Mouse (Mus musculus) kidney, embryonic 16.5 days (tissue): ENCODE measurements around the gene Nkain2. TPM values are rescaled to one million over a fixed set of nuclear protein-coding genes. Genes with fewer than 3 reads are reported as not detected.
"Not testable (repeated sequence)": the region's sequence is repeated elsewhere in the genome, so short reads cannot be mapped to it uniquely, and the experiment has no call there.

Experiments
- ATAC-seq: fragments of 200-750 bp; cut with Nextera tagmentation; 2 replicates; pipeline ENCODE4 v1.8.0; 2017; ENCODE audit warnings: moderate TSS enrichment; ENCODE audit not compliant: low FRiP score, low TSS enrichment
- H3K27ac ChIP-seq: fragments of 300-500 bp; sonication (generic); 2 replicates; pipeline ENCODE4 v1.5.1; 2014; ENCODE audit warnings: low read length
- H3K27me3 ChIP-seq: fragments of 300-500 bp; sonication (generic); 2 replicates; pipeline ENCODE4 v1.6.1; 2014; ENCODE audit warnings: low read length, control low read depth, mixed read lengths; ENCODE audit not compliant: insufficient read depth
- H3K36me3 ChIP-seq: fragments of 300-500 bp; sonication (generic); 2 replicates; pipeline ENCODE4 v1.6.1; 2014; ENCODE audit warnings: low read length, control low read depth, mixed read lengths; ENCODE audit not compliant: insufficient read depth
- H3K4me1 ChIP-seq: fragments of 300-500 bp; sonication (generic); 2 replicates; pipeline ENCODE4 v1.6.1; 2014; ENCODE audit warnings: low read length, control low read depth, mixed read lengths; ENCODE audit not compliant: insufficient read depth
- H3K4me2 ChIP-seq: fragments of 300-500 bp; sonication (generic); replicated peaks from 2 replicates; pipeline ENCODE4 v1.6.1; 2014; ENCODE audit warnings: low read depth, low read length
- H3K4me3 ChIP-seq: fragments of 300-500 bp; sonication (generic); 2 replicates; pipeline ENCODE4 v1.5.1; 2014; ENCODE audit warnings: mild to moderate bottlenecking, low read length
- H3K9ac ChIP-seq: fragments of 300-500 bp; sonication (generic); replicated peaks from 2 replicates; pipeline ENCODE4 v1.6.1; 2014; ENCODE audit warnings: low read length
- H3K9me3 ChIP-seq: fragments of 300-500 bp; sonication (generic); 2 replicates; pipeline ENCODE4 v1.6.1; 2016; ENCODE audit warnings: low read length, control low read depth
- WGBS: fragments of 180-500 bp; shearing (Covaris S2); extraction: QIAGEN DNeasy Blood & Tissue Kit; methylation state at CpG from one replicate; pipeline ENCODE4 v1.1.7; 2014; 5-methylcytosine and 5-hydroxymethylcytosine counted together
- polyA plus RNA-seq: library from polyadenylated mRNA; unstranded; fragments of >200 nt; fragmentation: Nextera tagmentation; extraction: Ambion mirVana; gene quantifications from 2 replicates; pipeline ENCODE4 v1.2.1, GENCODE M21; 2015

Nkain2 gene
- polyA plus RNA-seq, 1 experiment from 2014 or later, result 0.24 TPM

DNA sequence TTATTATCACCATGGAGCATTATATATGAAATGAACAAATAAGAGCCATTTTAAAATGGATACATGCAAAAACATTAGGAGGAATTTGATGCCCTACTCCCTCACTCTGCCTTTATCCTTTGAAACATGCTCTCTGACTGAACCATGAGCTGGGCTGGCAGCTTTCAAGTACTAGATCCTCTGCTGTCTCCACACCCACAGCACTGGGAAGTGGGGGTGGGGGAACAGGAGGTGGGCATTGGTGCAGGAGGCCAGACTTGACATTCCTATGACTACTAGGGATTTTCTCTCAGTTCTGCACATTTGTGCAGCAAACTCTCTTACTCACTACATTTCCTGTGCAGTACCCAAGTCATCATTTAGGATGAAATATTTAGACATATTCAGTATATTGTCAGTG, 99.7 kb downstream of the Nkain2 start:
- H3K27me3 ChIP-seq, result no peaks in the 10 kb centered on the region
- ATAC-seq, result no peak
- no peak overlapping the region for H3K4me3 ChIP-seq
- no peak overlapping the region for H3K4me2 ChIP-seq
- no peaks in the 10 kb centered on the region for H3K9me3 ChIP-seq
- H3K36me3 ChIP-seq, result no peaks in the 10 kb centered on the region
- no peak overlapping the region for H3K27ac ChIP-seq
- H3K9ac ChIP-seq, result no peak overlapping the region
- H3K4me1 ChIP-seq, result no peaks in the 10 kb centered on the region

GRCm38 (mm10) chr10:32782732-32783359, 107.4 kb downstream of the Nkain2 start:
- H3K4me3 ChIP-seq, result no peak overlapping the region
- no peak overlapping the region for H3K27ac ChIP-seq
- no peak overlapping the region for H3K9ac ChIP-seq
- ATAC-seq, result no peak
- H3K9me3 ChIP-seq, result no peaks in the 10 kb centered on the region
- WGBS, result 66% methylated on average over 3 of the region's 3 CpGs
- H3K36me3 ChIP-seq, result no peaks in the 10 kb centered on the region
- H3K27me3 ChIP-seq, result no peaks in the 10 kb centered on the region
- no peak overlapping the region for H3K4me2 ChIP-seq
- H3K4me1 ChIP-seq, result no peaks in the 10 kb centered on the region

DNA sequence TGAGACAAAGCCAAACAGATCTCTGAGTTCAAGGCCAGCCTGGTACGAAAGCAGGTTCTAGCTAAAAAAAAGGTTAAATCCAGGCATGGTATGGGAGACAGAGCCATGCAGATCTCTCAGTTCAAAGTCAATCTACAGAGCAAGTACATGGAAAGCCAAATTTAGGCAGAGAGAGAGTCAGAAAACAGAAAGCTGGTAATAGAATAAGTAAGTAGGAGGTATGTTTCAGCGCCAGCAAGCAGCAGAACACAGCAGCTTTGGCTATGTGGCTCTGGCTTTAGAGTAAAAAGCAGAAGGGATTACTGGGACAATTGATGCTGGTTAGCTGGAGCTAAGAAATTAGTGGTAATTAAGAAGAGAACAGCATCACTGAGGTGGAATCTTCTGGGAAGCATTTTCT, 151.3 kb downstream of the Nkain2 start:
- no peak for ATAC-seq
- no peaks in the 10 kb centered on the region for H3K36me3 ChIP-seq
- WGBS, result 95% methylated on average over 2 of the region's 2 CpGs

GRCm38 (mm10) chr10:32706579-32706978, 183.7 kb downstream of the Nkain2 start:
- not testable (repeated sequence) for H3K9ac ChIP-seq

More for the DNA sequence above, 151.3 kb downstream of the Nkain2 start:
- H3K4me2 ChIP-seq, result no peak overlapping the region
- no peak overlapping the region for H3K4me3 ChIP-seq
- H3K4me1 ChIP-seq, result no peaks in the 10 kb centered on the region
- H3K27me3 ChIP-seq, result no peaks in the 10 kb centered on the region
- no peaks in the 10 kb centered on the region for H3K9me3 ChIP-seq
- H3K27ac ChIP-seq, result no peak overlapping the region
- no peak overlapping the region for H3K9ac ChIP-seq

DNA sequence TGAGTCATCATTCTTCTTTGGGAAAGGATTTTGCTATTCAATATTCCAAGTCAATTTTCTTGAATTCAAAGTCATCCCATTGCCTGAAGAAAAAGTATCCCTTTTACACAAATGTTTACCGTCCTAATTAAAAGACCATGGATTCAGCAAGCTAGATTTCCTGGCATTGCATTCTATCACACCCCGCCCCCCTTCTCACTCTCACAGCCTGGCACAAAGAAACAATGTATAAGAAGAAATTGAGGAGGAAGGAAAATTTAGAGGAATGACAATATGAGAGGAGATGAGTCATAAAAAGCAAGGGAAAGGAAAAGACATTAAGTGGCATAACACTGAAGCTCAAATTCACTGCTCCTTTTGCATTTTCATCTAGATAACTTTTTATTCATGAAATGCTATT, 193.6 kb downstream of the Nkain2 start:
- Histone ChIP-seq H3K27me3 (no peaks in the 10 kb centered on the region), H3K36me3 (no peaks in the 10 kb centered on the region), H3K9ac (no peak overlapping the region), H3K9me3 (no peaks in the 10 kb centered on the region), H3K4me3 (no peak overlapping the region), H3K4me2 (no peak overlapping the region), H3K27ac (no peak overlapping the region), H3K4me1 (no peaks in the 10 kb centered on the region)
- no peak for ATAC-seq
- whole genome bisulfite sequencing, result 74% methylated on average over 2 of the region's 2 CpGs

More at GRCm38 (mm10) chr10:32706579-32706978, 183.7 kb downstream of the Nkain2 start:
- WGBS, result 67% methylated on average over 1 of the region's 1 CpGs
- H3K27me3 ChIP-seq, H3K36me3 ChIP-seq, ATAC-seq, H3K9me3 ChIP-seq, H3K4me3 ChIP-seq, H3K4me2 ChIP-seq, H3K27ac ChIP-seq, H3K4me1 ChIP-seq: not testable (repeated sequence)

- Histone ChIP-seq H3K27ac (no peak overlapping the region), H3K27me3 (no peaks in the 10 kb centered on the region), H3K9ac (no peak overlapping the region), H3K4me3 (no peak overlapping the region), H3K36me3 (no peaks in the 10 kb centered on the region), H3K9me3 (no peaks in the 10 kb centered on the region), H3K4me2 (no peak overlapping the region), H3K4me1 (no peaks in the 10 kb centered on the region)
- no peak for ATAC-seq
These were observed 205.7 kb downstream of the Nkain2 start for GRCm38 (mm10) chr10:32684548-32684947.

GRCm38 (mm10) chr10:32640256-32640655, 250.0 kb downstream of the Nkain2 start:
- 62% methylated on average over 3 of the region's 3 CpGs for WGBS
- Histone ChIP-seq H3K4me2 (no peak overlapping the region), H3K9ac (no peak overlapping the region), H3K36me3 (no peaks in the 10 kb centered on the region), H3K9me3 (no peaks in the 10 kb centered on the region), H3K27ac (no peak overlapping the region), H3K27me3 (no peaks in the 10 kb centered on the region), H3K4me3 (no peak overlapping the region), H3K4me1 (no peaks in the 10 kb centered on the region)
- ATAC-seq, result no peak

DNA sequence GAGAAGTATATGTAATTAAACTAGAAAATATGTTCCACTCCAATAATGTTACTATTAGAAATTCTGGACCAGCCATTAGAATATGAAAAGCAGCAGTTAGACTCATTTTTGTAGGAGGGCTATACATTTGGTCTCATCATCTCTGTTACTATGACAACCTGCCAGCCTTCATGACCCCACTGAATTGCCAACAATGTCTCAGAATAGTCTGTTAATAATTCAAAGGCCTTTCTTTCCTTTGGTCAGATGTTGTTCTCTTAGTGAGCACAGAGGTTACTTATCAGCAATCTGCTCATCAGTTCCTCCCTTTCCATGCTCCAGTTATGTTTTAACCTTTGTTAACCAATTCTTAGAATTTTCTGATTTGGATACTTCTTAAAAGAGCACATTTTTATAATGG, 251.1 kb downstream of the Nkain2 start:
- Histone ChIP-seq H3K4me2 (no peak overlapping the region), H3K27me3 (no peaks in the 10 kb centered on the region), H3K4me3 (no peak overlapping the region), H3K9ac (no peak overlapping the region), H3K36me3 (no peaks in the 10 kb centered on the region), H3K4me1 (no peaks in the 10 kb centered on the region), H3K9me3 (no peaks in the 10 kb centered on the region), H3K27ac (no peak overlapping the region)
- no peak for ATAC-seq

GRCm38 (mm10) chr10:32631043-32631442, 259.2 kb downstream of the Nkain2 start:
- WGBS, result 98% methylated on average over 2 of the region's 2 CpGs
- Histone ChIP-seq H3K4me1 (no peaks in the 10 kb centered on the region), H3K9ac (no peak overlapping the region), H3K4me3 (no peak overlapping the region), H3K9me3 (no peaks in the 10 kb centered on the region), H3K27me3 (no peaks in the 10 kb centered on the region), H3K27ac (no peak overlapping the region), H3K4me2 (no peak overlapping the region), H3K36me3 (no peaks in the 10 kb centered on the region)
- no peak for ATAC-seq

- Histone ChIP-seq H3K36me3 (no peaks in the 10 kb centered on the region), H3K9me3 (no peaks in the 10 kb centered on the region), H3K9ac (no peak overlapping the region), H3K27ac (no peak overlapping the region), H3K4me2 (no peak overlapping the region), H3K27me3 (no peaks in the 10 kb centered on the region), H3K4me1 (no peaks in the 10 kb centered on the region), H3K4me3 (no peak overlapping the region)
- no peak for ATAC-seq
These were observed 285.8 kb downstream of the Nkain2 start for GRCm38 (mm10) chr10:32604448-32604847.
